Mouse (Mus musculus): ENCODE data around the gene Elp4.

GRCm38 (mm10) chr2:105672596-105672960 lies 231.8 kb downstream of the Elp4 start:
- TF ChIP-seq CTCF (IDR thresholded peaks at IDR 0.05; ENCODE audit: insufficient read depth, low read length) (no peak), POLR2A (IDR thresholded peaks at IDR 0.05; ENCODE audit: borderline replicate concordance, extremely low read depth, low read depth, low read length) (no peak)

Measured in lung, adult 2 months (tissue).